Mouse (Mus musculus) liver, postnatal 0 days (tissue): Measurements from ENCODE around the gene Ttll5.

ENCODE experiments used
- CTCF ChIP-seq: sonication (generic); IDR thresholded peaks from 2 replicates; pipeline ENCODE4 v1.5.1; 2016; ENCODE audit warnings: antibody characterized with exemption, low read depth
- EP300 ChIP-seq: IDR thresholded peaks from 2 replicates; pipeline ENCODE4 v1.6.1; 2016; ENCODE audit warnings: antibody characterized with exemption, low read depth, mild to moderate bottlenecking

DNA sequence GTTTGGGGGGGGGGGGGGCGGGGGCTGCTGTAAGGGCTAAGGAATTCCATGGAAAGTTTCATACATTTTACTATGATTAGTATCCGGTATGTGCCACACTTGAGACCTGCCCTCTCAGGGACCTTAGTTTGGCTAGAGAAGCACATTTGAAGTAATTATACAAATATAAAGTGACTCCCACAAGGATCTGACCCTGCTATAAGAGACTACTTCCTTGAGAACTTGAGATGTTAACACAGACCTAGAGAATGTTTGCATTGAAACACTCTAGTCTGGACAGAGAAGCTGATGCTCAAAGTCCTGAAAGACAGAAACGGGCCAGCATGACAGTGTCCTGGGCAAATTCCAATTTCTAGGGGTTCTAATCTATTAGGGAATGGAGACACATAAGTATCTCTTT lies 45.5 kb upstream of the Ttll5 start:
- TF ChIP-seq CTCF = no peak
- no peak for TF ChIP-seq EP300
